Mouse (Mus musculus): ENCODE data around the gene Tcp10a.
"Not testable (repeated sequence)": the region's sequence is repeated elsewhere in the genome, so short reads cannot be mapped to it uniquely, and the experiment has no call there.

DNA sequence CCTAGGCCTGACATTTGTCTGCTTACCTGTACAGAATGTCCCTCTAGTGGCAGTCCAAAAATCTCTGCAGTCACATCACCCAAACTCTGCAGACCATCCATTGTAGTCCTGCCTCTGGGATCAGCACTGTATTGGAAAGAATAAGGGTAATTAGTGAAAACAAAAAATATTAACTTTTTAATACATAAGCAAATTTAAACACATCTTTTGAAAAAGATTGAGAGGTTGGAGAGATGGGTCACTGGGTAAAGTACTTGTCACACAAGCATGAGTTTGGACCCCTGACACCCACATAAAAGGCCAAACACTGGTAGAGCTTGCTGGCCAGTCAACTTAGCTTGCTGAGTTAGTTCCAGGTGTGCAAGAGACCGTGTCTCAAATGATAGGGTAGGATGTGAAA is 28.1 kb downstream of the Tcp10a start, which contains the start of gene Ttll2:
- TF ChIP-seq CTCF (IDR thresholded peaks at IDR 0.05; ENCODE audit: low read depth, low read length); POLR2A (IDR thresholded peaks at IDR 0.05; ENCODE audit: extremely low read depth, insufficient read depth, low read length): not testable (repeated sequence)

All from liver, adult 2 months (tissue).